Mouse (Mus musculus) CH12.LX (cell line): ENCODE data around the gene Zfand5.

Experiments
- E2F4 ChIP-seq: IDR thresholded peaks from 2 replicates; pipeline ENCODE4 v1.6.1; 2011; ENCODE audit warnings: low read depth, low read length, improper control_type of control experiment; ENCODE audit not compliant: insufficient replicate concordance
- JUND ChIP-seq: conservative IDR thresholded peaks from 2 replicates; pipeline ENCODE4 v1.6.1; 2011; ENCODE audit warnings: low read depth, low read length, improper control_type of control experiment
- ZC3H11A ChIP-seq: IDR thresholded peaks from 2 replicates; pipeline ENCODE4 v1.6.1; 2012; ENCODE audit warnings: low read depth, mild to moderate bottlenecking, inconsistent platforms, low read length, improper control_type of control experiment

DNA sequence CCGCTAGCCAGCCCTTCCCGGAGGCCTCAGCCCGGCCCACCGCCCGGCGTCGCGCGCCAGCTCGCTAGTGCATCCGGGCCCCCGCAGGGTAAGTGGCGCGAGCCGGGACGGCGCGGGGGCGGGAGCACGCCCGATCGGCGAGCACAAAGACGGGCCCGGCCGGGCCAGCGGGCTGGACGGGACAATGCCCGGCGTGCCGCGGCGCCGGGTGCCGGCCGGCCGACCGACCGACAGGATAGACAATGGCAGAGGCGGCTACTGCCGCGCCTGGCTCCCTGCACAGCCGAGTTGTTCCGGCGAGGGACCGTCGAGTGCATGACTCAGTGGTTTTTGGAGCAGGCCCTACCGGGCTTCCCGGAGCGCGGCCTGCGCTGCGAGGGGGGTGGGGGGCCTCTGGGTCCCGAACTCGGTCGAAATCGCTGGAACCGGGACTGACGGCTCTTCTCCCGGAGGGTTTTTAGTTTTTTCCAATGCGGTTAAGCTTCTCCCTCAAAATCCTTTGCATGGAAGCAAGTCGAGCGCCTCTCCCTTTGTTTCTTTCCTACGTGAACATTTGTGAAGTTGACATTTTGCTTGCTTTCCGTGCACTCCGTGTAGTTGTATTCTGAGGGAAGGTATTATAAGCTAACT lies 692 bp downstream of the Zfand5 start:
- no peak for TF ChIP-seq ZC3H11A
- no peak for TF ChIP-seq E2F4
- TF ChIP-seq JUND = no peak
